Mouse (Mus musculus): Measurements from ENCODE around the gene Mars2. TPM values are rescaled to one million over a fixed set of nuclear protein-coding genes. Genes with fewer than 3 reads are reported as not detected.

Mars2 gene
- polyA plus RNA-seq, 1 experiment from 2014 or later: 2.4 TPM

DNA sequence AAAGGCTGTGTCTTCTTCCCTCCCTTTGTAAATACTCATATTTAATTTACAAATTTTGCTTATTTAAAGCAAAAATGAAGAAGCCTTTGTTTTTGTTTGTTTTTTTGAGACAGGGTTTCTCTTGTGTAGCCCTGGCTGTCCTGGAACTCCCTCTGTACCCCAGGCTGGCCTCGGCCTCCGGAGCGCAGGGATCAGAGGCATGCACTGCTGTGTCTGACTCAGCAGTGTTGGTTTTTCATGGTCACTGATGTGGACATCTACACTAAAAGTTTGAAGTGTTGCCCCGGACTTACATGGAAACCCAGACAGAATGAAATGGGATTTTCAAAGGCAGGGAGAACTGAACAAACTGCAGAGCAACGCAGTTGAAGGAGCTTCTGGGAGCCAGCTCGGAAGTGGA, 29.4 kb upstream of the Mars2 start:
- no peaks in the 10 kb centered on the region for H3K27me3 ChIP-seq
- H3K4me2 ChIP-seq (replicated peaks): no peak overlapping the region
- WGBS: 92% methylated on average over 6 of the region's 6 CpGs
- H3K4me1 ChIP-seq: peaks cover 18% of the 10 kb centered on the region; the same call in 1 of the 2 replicates
- no peaks in the 10 kb centered on the region for H3K9me3 ChIP-seq (replicated peaks)
- H3K9ac ChIP-seq: no peak overlapping the region
- ATAC-seq (ENCODE audit: insufficient number of reproducible peaks, low FRiP score, low TSS enrichment, low read depth): no peak
- H3K4me3 ChIP-seq (replicated peaks): no peak overlapping the region
- H3K27ac ChIP-seq (replicated peaks): no peak overlapping the region
- H3K36me3 ChIP-seq: peaks cover 8% of the 10 kb centered on the region; the same call in 1 of the 2 replicates

DNA sequence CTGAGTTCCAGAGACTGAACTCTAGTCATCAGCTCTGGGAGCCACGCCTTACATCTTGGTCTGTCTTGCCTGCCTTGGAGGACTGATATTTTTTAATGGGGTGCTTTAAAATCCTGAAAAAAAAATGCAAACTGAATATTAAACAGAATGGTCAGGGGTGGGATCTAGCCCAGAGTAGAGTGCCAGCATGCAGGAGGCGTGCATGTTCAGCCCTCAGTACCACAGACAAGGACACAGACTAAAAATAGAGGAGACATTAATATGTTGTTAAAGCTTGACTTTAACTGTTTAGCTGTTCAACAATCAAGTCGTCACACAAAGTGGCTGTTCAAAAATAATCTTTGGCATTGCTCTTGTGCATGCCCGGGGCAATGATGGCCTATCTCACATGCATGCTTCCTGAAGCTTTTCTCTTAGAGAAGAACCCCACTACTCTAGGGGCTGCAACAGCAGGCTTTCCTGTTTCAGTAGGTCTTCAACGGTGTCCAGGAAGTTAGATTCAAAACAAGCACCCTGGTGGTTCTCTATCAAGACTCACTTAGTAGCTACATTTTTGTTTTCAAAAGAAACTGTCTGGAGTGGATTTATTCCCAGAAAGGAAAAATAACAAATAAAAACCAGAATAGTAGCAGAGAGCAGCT, 28.4 kb upstream of the Mars2 start:
- Histone ChIP-seq H3K36me3 (peaks cover 5% of the 10 kb centered on the region; the same call in 1 of the 2 replicates), H3K4me2 (replicated peaks) (no peak overlapping the region), H3K4me1 (peaks cover 17% of the 10 kb centered on the region; the same call in 1 of the 2 replicates), H3K27me3 (no peaks in the 10 kb centered on the region), H3K4me3 (replicated peaks) (no peak overlapping the region), H3K9me3 (replicated peaks) (no peaks in the 10 kb centered on the region), H3K27ac (replicated peaks) (no peak overlapping the region), H3K9ac (no peak overlapping the region)
- no peak for ATAC-seq (ENCODE audit: insufficient number of reproducible peaks, low FRiP score, low TSS enrichment, low read depth)
- WGBS: 68% methylated on average over 5 of the region's 5 CpGs

DNA sequence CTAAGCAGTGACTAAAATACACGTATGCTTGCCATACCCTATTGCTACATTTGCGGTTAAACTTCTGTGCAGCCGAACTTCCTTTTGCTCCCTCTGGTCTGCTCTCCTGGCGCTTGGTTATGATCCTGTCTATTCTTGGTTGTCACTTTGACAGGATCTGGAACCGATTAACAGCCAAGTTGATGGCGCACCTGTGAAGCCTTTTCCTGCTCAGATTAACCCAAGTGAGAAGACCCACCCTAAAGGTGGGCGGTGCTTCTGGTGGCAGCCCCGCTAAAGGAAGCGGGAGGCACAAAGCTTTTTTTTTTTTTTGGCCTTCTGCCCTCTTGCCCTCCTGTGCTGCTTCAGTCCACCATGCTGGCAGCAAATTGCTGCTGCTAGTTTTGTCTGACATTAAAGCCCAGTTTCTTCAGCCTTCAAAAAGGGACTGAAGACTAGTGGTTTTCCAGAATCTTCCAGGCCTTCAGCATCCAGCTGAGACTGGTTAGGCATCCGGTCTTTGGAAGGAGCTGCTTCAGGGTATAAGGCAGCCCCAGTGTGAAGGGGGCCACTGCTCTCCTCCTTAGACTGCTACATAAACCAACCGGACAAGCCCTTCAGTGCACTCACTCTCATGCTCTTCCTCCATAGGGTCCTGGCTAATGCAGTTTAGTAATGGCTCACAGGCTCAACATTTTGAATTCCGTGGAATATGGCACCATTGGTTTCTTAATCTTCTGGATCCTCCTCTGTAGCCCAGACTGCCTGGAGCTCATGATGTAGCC, 26.6 kb upstream of the Mars2 start:
- WGBS: 28% methylated on average over 12 of the region's 12 CpGs
- no peaks in the 10 kb centered on the region for H3K9me3 ChIP-seq (replicated peaks)
- no peak overlapping the region for H3K9ac ChIP-seq
- H3K4me2 ChIP-seq (replicated peaks): no peak overlapping the region
- peaks cover 15% of the 10 kb centered on the region; the same call in 1 of the 2 replicates for H3K4me1 ChIP-seq
- 0 out of 2 replicates have a peak, but pooled peaks have one; percentile 43 for ATAC-seq (ENCODE audit: insufficient number of reproducible peaks, low FRiP score, low TSS enrichment, low read depth)
- H3K27ac ChIP-seq (replicated peaks): no peak overlapping the region; the same call in 1 of the 2 replicates
- H3K36me3 ChIP-seq: 0 out of 2 replicates have a peak, but pooled peaks cover 3% of the 10 kb centered on the region
- H3K4me3 ChIP-seq (replicated peaks): no peak overlapping the region
- H3K27me3 ChIP-seq: no peaks in the 10 kb centered on the region

DNA sequence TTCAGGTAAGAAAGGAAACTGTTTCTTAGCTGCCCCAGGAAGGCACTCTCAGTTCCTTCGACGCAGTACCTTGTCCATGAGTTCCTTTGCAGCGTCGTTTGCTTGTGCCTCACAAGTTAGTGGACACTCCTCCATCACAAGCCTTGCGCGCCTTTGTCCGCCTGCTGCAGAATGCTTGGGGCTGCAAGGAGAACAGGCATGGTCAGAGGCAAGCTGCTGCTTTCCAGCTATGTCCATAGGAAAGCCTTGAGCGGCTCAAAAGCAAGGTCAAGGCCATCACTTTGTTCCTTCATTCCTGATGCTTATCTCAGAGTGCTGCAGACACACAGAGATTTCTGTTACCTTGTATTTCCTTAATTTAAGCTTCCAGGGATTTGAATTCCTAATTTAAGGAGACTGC, 25.9 kb upstream of the Mars2 start:
- 81% methylated on average over 8 of the region's 8 CpGs for WGBS
- Histone ChIP-seq H3K27ac (replicated peaks) (no peak overlapping the region), H3K27me3 (no peaks in the 10 kb centered on the region), H3K4me1 (peaks cover 15% of the 10 kb centered on the region; the same call in 1 of the 2 replicates), H3K9ac (no peak overlapping the region), H3K4me3 (replicated peaks) (no peak overlapping the region), H3K36me3 (0 out of 2 replicates have a peak, but pooled peaks cover 3% of the 10 kb centered on the region), H3K4me2 (replicated peaks) (no peak overlapping the region), H3K9me3 (replicated peaks) (no peaks in the 10 kb centered on the region)
- no peak for ATAC-seq (ENCODE audit: insufficient number of reproducible peaks, low FRiP score, low TSS enrichment, low read depth)

DNA sequence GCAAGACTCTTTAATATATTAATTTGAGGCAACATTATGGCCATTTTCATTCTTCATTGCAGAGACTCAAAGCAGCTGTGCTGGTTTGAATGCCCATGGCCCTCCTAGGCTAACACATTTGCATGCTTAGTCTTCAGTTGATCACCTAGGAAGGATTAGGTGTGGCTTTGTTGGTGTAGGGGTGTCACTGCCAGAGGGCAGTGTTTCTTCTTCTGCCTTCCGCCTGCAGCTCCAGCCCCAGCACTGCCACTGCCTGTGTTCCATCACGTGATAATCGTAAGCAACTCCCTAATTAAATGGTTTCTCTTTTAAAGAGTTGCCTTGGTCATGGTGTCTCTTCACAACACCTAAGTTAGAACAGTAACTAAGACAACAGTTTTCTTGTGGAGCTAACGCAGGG, 24.2 kb upstream of the Mars2 start:
- H3K4me3 ChIP-seq (replicated peaks): no peak overlapping the region
- H3K9me3 ChIP-seq (replicated peaks): no peaks in the 10 kb centered on the region
- H3K27ac ChIP-seq (replicated peaks): no peak overlapping the region
- no peaks in the 10 kb centered on the region for H3K27me3 ChIP-seq
- WGBS: 83% methylated on average over 4 of the region's 4 CpGs
- no peak overlapping the region for H3K9ac ChIP-seq
- no peak overlapping the region for H3K4me2 ChIP-seq (replicated peaks)
- peaks cover 21% of the 10 kb centered on the region for H3K4me1 ChIP-seq
- H3K36me3 ChIP-seq: 0 out of 2 replicates have a peak, but pooled peaks cover 3% of the 10 kb centered on the region
- no peak for ATAC-seq (ENCODE audit: insufficient number of reproducible peaks, low FRiP score, low TSS enrichment, low read depth)

DNA sequence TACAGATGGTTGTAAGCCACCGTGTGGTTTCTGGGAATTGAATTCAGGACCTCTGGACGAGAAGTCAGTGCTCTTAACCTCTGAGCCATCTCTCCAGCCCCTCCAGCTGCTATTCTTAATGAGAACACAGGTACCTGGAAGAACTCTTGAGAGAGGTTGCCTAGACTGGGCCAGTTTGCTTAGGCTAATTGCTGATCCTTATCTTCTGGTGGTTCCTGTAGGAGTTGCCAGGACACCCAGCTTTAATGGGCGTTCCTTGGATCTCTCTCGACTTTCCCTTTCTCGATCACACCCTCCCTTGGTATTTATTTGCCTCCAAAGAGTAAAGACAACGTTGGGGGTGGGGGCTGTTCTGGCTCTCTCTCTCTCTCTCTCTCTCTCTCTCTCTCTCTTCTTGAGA, 23.5 kb upstream of the Mars2 start:
- peaks cover 20% of the 10 kb centered on the region for H3K4me1 ChIP-seq
- no peak overlapping the region for H3K4me2 ChIP-seq (replicated peaks)
- H3K4me3 ChIP-seq (replicated peaks): no peak overlapping the region
- 60% methylated on average over 6 of the region's 6 CpGs for WGBS
- no peak overlapping the region for H3K9ac ChIP-seq
- no peak for ATAC-seq (ENCODE audit: insufficient number of reproducible peaks, low FRiP score, low TSS enrichment, low read depth)
- 0 out of 2 replicates have a peak, but pooled peaks cover 3% of the 10 kb centered on the region for H3K36me3 ChIP-seq
- no peaks in the 10 kb centered on the region for H3K9me3 ChIP-seq (replicated peaks)
- no peak overlapping the region for H3K27ac ChIP-seq (replicated peaks)
- H3K27me3 ChIP-seq: no peaks in the 10 kb centered on the region

DNA sequence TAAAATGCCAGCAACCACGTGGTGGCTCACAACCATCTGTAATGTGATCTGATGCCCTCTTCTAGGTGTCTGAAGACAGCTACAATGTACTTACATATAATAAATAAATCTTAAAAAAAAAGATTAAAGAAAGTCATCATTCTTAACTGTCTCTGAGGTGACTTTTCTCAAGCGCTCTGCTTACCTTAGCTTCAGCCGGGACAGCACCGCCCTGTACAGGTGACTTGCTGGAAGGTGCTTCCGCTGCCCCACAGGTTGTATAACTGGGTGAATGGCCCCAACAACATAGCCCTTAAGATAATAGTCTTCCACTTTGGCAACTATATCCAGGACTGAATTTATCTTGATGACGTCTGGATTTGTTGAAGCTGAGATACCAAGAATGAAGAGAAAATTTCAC, 23.0 kb upstream of the Mars2 start:
- H3K4me3 ChIP-seq (replicated peaks): no peak overlapping the region
- H3K9me3 ChIP-seq (replicated peaks): no peaks in the 10 kb centered on the region
- ATAC-seq (ENCODE audit: insufficient number of reproducible peaks, low FRiP score, low TSS enrichment, low read depth): no peak
- 0 out of 2 replicates have a peak, but pooled peaks cover 3% of the 10 kb centered on the region for H3K36me3 ChIP-seq
- H3K9ac ChIP-seq: no peak overlapping the region
- H3K27ac ChIP-seq (replicated peaks): no peak overlapping the region
- peaks cover 18% of the 10 kb centered on the region for H3K4me1 ChIP-seq
- H3K4me2 ChIP-seq (replicated peaks): no peak overlapping the region
- WGBS: 88% methylated on average over 6 of the region's 6 CpGs
- no peaks in the 10 kb centered on the region for H3K27me3 ChIP-seq

DNA sequence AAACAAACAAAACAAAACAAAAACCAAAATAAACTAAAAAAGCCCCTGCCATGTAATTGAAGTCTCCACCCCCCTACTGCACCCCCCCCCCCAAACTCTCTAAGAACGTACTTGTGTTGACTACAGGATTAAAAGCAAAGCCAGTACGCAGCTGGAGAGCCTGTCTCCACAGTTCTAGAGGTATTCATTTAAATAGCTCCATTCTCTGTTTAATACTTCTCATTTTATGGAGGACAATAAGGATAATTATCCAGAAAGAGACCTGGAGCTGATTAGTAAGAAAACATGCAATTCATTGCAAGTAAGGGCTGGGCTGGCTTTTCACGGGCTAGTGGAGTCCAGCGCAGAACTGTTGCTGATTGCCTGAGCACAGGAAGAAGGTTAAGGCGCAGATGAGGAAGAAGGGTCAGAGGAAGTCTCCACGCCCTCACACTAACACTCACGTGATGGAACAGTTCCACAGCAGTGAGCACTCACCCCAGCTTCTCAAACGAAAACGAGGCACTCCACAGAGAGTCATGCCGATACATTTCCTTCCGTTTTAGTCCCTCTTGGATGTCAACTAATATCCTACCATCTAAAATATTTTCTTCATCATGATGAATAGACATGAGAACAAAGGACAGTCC, 21.7 kb upstream of the Mars2 start:
- Histone ChIP-seq H3K4me1 (peaks cover 15% of the 10 kb centered on the region), H3K27ac (replicated peaks) (peak overlapping the region; percentile 39; the same call in 1 of the 2 replicates), H3K9me3 (replicated peaks) (no peaks in the 10 kb centered on the region), H3K4me3 (replicated peaks) (no peak overlapping the region), H3K36me3 (0 out of 2 replicates have a peak, but pooled peaks cover 3% of the 10 kb centered on the region), H3K9ac (no peak overlapping the region), H3K4me2 (replicated peaks) (no peak overlapping the region), H3K27me3 (no peaks in the 10 kb centered on the region)
- WGBS: 54% methylated on average over 11 of the region's 11 CpGs
- ATAC-seq (ENCODE audit: insufficient number of reproducible peaks, low FRiP score, low TSS enrichment, low read depth): no peak

DNA sequence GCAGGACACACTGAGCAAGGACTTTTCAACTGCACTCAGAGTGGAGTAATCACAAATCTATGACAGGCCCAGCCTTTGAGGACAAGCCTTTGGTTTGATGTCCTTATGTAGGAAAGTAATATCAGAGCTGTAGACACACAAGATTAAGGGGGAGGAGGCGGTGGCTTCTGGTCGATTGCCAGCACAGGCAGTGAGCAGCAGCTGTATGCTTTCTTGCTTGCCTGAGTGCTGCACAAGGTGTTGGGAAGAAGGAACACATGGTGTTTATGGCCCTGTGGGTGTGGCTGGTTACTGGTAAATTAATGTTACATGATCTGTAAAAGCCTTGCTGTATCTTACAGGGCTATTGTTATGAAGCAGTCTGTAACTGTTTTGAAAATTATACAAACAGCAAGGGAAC, 19.8 kb upstream of the Mars2 start:
- Histone ChIP-seq H3K27me3 (no peaks in the 10 kb centered on the region), H3K9ac (no peak overlapping the region), H3K27ac (replicated peaks) (no peak overlapping the region), H3K9me3 (replicated peaks) (no peaks in the 10 kb centered on the region), H3K4me2 (replicated peaks) (no peak overlapping the region), H3K4me3 (replicated peaks) (no peak overlapping the region), H3K4me1 (peaks cover 9% of the 10 kb centered on the region; the same call in 1 of the 2 replicates), H3K36me3 (no peaks in the 10 kb centered on the region)
- WGBS: 54% methylated on average over 2 of the region's 2 CpGs
- ATAC-seq (ENCODE audit: insufficient number of reproducible peaks, low FRiP score, low TSS enrichment, low read depth): no peak; the same call in 1 of the 2 replicates

DNA sequence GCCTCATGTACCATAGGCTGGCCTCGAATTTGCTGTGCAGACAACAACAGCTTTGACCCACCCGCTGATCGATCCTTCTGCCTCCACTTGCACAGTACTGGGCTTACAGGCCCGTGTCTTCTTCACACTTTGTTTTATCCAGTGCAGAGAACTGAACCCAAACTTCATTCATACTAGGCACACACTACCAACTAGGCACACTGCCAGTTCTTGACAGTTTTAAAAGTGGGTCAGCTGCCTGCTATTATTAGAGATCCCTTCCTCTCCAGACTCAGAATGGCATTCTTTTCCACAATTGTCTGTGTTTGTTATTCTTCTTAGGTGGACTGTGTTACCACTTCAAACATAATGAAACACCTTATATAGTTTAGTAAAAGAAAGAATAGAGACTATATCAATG, 15.6 kb upstream of the Mars2 start:
- H3K9me3 ChIP-seq (replicated peaks): no peaks in the 10 kb centered on the region
- H3K27me3 ChIP-seq: no peaks in the 10 kb centered on the region
- no peak for ATAC-seq (ENCODE audit: insufficient number of reproducible peaks, low FRiP score, low TSS enrichment, low read depth)
- H3K36me3 ChIP-seq: no peaks in the 10 kb centered on the region
- H3K9ac ChIP-seq: no peak overlapping the region
- H3K4me3 ChIP-seq (replicated peaks): no peak overlapping the region
- H3K4me1 ChIP-seq: peaks cover 24% of the 10 kb centered on the region
- WGBS: 58% methylated on average over 4 of the region's 4 CpGs
- H3K4me2 ChIP-seq (replicated peaks): no peak overlapping the region
- H3K27ac ChIP-seq (replicated peaks): no peak overlapping the region

DNA sequence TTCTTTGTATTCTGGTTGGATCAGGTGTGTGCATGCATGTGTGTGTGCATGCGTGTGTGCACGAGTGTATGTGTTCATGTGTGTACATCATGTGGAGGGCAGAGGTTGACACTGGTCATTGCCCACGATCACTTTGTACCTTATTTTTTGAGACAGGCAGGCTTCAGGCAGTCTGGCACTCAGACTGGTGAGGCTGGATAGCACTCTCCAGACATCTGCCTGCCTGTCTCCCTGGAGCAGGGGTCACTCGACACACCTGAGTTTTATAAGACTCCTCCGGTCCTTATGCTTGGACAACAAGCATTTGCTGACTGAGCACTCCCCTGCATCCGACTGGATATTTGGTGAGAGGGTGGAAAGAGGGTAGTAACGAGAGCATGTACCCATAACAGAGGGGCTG, 14.0 kb upstream of the Mars2 start:
- Histone ChIP-seq H3K9ac (no peak overlapping the region), H3K27ac (replicated peaks) (0 out of 2 replicates have a peak overlapping the region, but pooled peaks have one; percentile 11), H3K36me3 (no peaks in the 10 kb centered on the region), H3K4me3 (replicated peaks) (no peak overlapping the region), H3K27me3 (no peaks in the 10 kb centered on the region), H3K4me2 (replicated peaks) (no peak overlapping the region), H3K4me1 (peaks cover 21% of the 10 kb centered on the region), H3K9me3 (replicated peaks) (no peaks in the 10 kb centered on the region)
- WGBS: 84% methylated on average over 7 of the region's 7 CpGs
- no peak for ATAC-seq (ENCODE audit: insufficient number of reproducible peaks, low FRiP score, low TSS enrichment, low read depth)
